Mouse (Mus musculus): Measurements from ENCODE around the gene Zfp512. TPM values are rescaled to one million over a fixed set of nuclear protein-coding genes. Genes with fewer than 3 reads are reported as not detected.

Gene Zfp512
- polyA plus RNA-seq, 1 experiment from 2014 or later = 55.2 TPM

- ATAC-seq (ENCODE audit: low FRiP score, low TSS enrichment) = no peak
- Histone ChIP-seq H3K4me2 (replicated peaks; ENCODE audit: low read depth, low read length) (no peak overlapping the region), H3K27me3 (ENCODE audit: insufficient read depth, low read length) (no peaks in the 10 kb centered on the region), H3K36me3 (ENCODE audit: insufficient read depth, low read length) (0 out of 2 replicates have a peak, but pooled peaks cover 4% of the 10 kb centered on the region), H3K9ac (replicated peaks; ENCODE audit: low read length) (no peak overlapping the region), H3K4me3 (ENCODE audit: low read length) (no peak overlapping the region), H3K27ac (ENCODE audit: low read length) (no peak overlapping the region), H3K4me1 (ENCODE audit: insufficient read depth, low read length) (no peaks in the 10 kb centered on the region), H3K9me3 (ENCODE audit: low read length) (no peaks in the 10 kb centered on the region)
- 94% methylated on average over 3 of the region's 3 CpGs for WGBS
Measured at GRCm38 (mm10) chr5:31487889-31488288, 35.7 kb downstream of the Zfp512 start.

DNA sequence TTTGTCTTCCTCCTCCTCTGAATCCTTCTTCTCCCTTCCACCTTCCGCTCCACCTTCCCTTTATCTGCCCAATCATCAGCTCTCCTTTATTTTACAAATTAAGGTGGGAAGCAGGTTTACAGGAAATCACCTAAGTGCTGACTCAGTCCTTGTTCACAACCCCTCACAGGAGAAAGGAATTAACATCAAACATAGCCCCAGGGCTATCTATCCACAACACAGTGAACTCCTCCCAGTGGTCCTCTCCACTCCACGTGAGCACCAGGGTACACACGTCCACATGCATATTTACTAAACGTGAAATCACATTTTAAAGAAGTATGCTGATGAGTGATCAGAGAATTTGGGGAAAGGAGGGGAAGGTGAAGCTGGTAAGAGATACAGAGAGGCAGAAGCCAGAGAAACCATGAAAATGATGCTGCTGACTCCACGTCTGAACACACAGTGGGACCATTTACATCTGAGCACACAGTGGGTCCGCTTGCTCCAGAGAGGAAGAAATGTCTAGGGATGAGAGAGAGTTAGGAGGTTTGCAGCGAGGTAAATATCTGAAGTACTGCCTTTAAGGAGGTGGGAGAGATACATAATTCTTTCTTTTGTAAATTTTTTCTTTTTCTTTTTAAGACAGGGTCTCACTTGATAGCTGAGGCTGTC lies 37.0 kb downstream of the Zfp512 start:
- Histone ChIP-seq H3K9ac (replicated peaks; ENCODE audit: low read length) (no peak overlapping the region), H3K27ac (ENCODE audit: low read length) (no peak overlapping the region), H3K4me3 (ENCODE audit: low read length) (no peak overlapping the region), H3K27me3 (ENCODE audit: insufficient read depth, low read length) (no peaks in the 10 kb centered on the region), H3K36me3 (ENCODE audit: insufficient read depth, low read length) (0 out of 2 replicates have a peak, but pooled peaks cover 4% of the 10 kb centered on the region), H3K9me3 (ENCODE audit: low read length) (no peaks in the 10 kb centered on the region), H3K4me1 (ENCODE audit: insufficient read depth, low read length) (no peaks in the 10 kb centered on the region), H3K4me2 (replicated peaks; ENCODE audit: low read depth, low read length) (no peak overlapping the region)
- WGBS = 63% methylated on average over 7 of the region's 7 CpGs
- no peak for ATAC-seq (ENCODE audit: low FRiP score, low TSS enrichment)

DNA sequence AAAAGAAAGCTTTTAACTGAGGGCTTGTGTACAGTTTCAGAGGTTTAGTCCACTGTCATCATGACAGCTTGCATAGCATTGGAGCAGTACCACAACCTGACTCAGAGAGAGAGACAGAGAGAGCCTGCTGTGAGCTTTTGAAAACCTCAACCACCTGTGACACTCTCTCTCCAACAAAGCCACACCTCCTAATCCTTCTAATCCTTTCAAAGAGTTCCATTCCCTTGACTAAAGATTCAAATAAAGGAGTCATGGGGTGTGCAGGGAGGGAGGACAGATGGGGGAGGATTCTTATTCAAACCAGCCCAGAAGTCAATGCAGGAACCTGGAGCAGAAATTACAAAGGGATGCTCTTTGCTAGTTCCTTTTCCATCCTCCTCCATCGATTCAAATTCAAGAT lies 39.8 kb downstream of the Zfp512 start:
- no peak for ATAC-seq (ENCODE audit: low FRiP score, low TSS enrichment)
- H3K9ac ChIP-seq (replicated peaks; ENCODE audit: low read length) = no peak overlapping the region
- no peak overlapping the region for H3K4me3 ChIP-seq (ENCODE audit: low read length)
- WGBS = 71% methylated on average over 1 of the region's 1 CpGs
- peaks cover 7% of the 10 kb centered on the region for H3K36me3 ChIP-seq (ENCODE audit: insufficient read depth, low read length)
- peaks cover 9% of the 10 kb centered on the region for H3K4me1 ChIP-seq (ENCODE audit: insufficient read depth, low read length)
- no peak overlapping the region for H3K27ac ChIP-seq (ENCODE audit: low read length)
- no peaks in the 10 kb centered on the region for H3K27me3 ChIP-seq (ENCODE audit: insufficient read depth, low read length)
- no peaks in the 10 kb centered on the region for H3K9me3 ChIP-seq (ENCODE audit: low read length)
- no peak overlapping the region for H3K4me2 ChIP-seq (replicated peaks; ENCODE audit: low read depth, low read length)

DNA sequence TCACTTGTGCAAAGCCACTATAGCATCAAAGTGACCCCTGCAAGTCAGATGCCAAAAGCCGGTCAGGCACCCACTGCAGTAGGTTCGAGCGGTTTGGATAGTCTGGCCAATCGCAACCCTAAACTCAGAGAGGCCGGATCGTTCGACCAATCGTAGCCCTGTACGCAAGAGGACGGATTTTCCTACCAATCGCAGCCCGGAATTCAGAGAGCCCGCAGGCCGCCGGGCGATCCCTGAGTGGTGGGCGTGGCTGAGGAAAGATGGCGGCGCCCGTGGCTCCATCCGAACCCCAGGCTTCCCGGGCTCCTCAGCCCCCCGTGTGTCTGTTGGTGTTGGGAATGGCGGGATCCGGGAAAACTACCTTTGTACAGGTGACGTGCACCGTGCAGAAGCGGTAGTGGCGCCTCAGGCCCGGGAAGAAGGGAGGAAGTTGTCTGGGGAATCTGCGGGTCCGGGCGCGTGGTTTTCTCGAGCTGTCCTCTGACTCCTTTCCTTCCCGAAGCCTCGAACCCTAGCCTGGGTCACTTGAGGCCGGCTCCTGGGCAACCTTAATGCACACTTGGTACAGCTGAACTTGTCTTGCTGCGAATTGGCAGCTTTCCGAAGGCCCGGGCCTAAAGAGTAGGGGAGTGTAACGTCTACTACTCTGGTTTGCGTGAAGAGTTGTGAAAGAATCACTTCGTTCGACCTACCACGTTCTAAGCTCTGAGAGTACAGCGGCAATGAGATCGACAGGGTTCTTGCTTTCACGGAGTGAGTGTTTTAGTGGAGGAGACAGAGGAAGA lies 42.5 kb downstream of the Zfp512 start, which contains the start of gene Gpn1:
Gene Gpn1, plus strand, starts transcription at position 229 of the 785 bp plus-strand sequence.
- peak; percentile 100 for ATAC-seq (ENCODE audit: low FRiP score, low TSS enrichment)
- Histone ChIP-seq H3K9ac (replicated peaks; ENCODE audit: low read length) (peak within 1 kb of the TSS; percentile 88), H3K4me2 (replicated peaks; ENCODE audit: low read depth, low read length) (peak within 1 kb of the TSS; percentile 78), H3K36me3 (ENCODE audit: insufficient read depth, low read length) (peaks cover 29% of the 10 kb centered on the region), H3K4me1 (ENCODE audit: insufficient read depth, low read length) (peaks cover 9% of the 10 kb centered on the region), H3K27me3 (ENCODE audit: insufficient read depth, low read length) (no peaks in the 10 kb centered on the region), H3K9me3 (ENCODE audit: low read length) (no peaks in the 10 kb centered on the region), H3K4me3 (ENCODE audit: low read length) (peak within 1 kb of the TSS; percentile 97), H3K27ac (ENCODE audit: low read length) (0 out of 2 replicates have a peak within 1 kb of the TSS, but pooled peaks have one; percentile 13)
- under 1% methylated on average over 48 of the region's 49 CpGs for WGBS

GRCm38 (mm10) chr5:31504843-31505242 lies 52.6 kb downstream of the Zfp512 start:
- H3K9me3 ChIP-seq (ENCODE audit: low read length) = no peaks in the 10 kb centered on the region
- H3K9ac ChIP-seq (replicated peaks; ENCODE audit: low read length) = no peak overlapping the region
- H3K4me2 ChIP-seq (replicated peaks; ENCODE audit: low read depth, low read length) = no peak overlapping the region
- ATAC-seq (ENCODE audit: low FRiP score, low TSS enrichment) = no peak
- H3K4me3 ChIP-seq (ENCODE audit: low read length) = no peak overlapping the region
- H3K27me3 ChIP-seq (ENCODE audit: insufficient read depth, low read length) = no peaks in the 10 kb centered on the region
- peaks cover 74% of the 10 kb centered on the region for H3K36me3 ChIP-seq (ENCODE audit: insufficient read depth, low read length)
- H3K27ac ChIP-seq (ENCODE audit: low read length) = no peak overlapping the region
- H3K4me1 ChIP-seq (ENCODE audit: insufficient read depth, low read length) = no peaks in the 10 kb centered on the region
- 85% methylated on average over 10 of the region's 10 CpGs for WGBS

GRCm38 (mm10) chr5:31512481-31512880 lies 60.2 kb downstream of the Zfp512 start:
- no peaks in the 10 kb centered on the region for H3K4me1 ChIP-seq (ENCODE audit: insufficient read depth, low read length)
- H3K4me3 ChIP-seq (ENCODE audit: low read length) = no peak overlapping the region
- no peak for ATAC-seq (ENCODE audit: low FRiP score, low TSS enrichment)
- H3K9ac ChIP-seq (replicated peaks; ENCODE audit: low read length) = no peak overlapping the region
- no peaks in the 10 kb centered on the region for H3K9me3 ChIP-seq (ENCODE audit: low read length)
- 80% methylated on average over 1 of the region's 1 CpGs for WGBS
- H3K27ac ChIP-seq (ENCODE audit: low read length) = no peak overlapping the region
- H3K36me3 ChIP-seq (ENCODE audit: insufficient read depth, low read length) = peaks cover 75% of the 10 kb centered on the region
- H3K27me3 ChIP-seq (ENCODE audit: insufficient read depth, low read length) = no peaks in the 10 kb centered on the region
- H3K4me2 ChIP-seq (replicated peaks; ENCODE audit: low read depth, low read length) = no peak overlapping the region

GRCm38 (mm10) chr5:31520556-31520955 lies 68.3 kb downstream of the Zfp512 start:
- no peak for ATAC-seq (ENCODE audit: low FRiP score, low TSS enrichment)
- H3K4me3 ChIP-seq (ENCODE audit: low read length) = no peak overlapping the region
- H3K27ac ChIP-seq (ENCODE audit: low read length) = no peak overlapping the region
- H3K4me2 ChIP-seq (replicated peaks; ENCODE audit: low read depth, low read length) = no peak overlapping the region
- H3K36me3 ChIP-seq (ENCODE audit: insufficient read depth, low read length) = peaks cover 54% of the 10 kb centered on the region
- H3K9me3 ChIP-seq (ENCODE audit: low read length) = no peaks in the 10 kb centered on the region
- 90% methylated on average over 6 of the region's 6 CpGs for WGBS
- H3K27me3 ChIP-seq (ENCODE audit: insufficient read depth, low read length) = no peaks in the 10 kb centered on the region
- H3K4me1 ChIP-seq (ENCODE audit: insufficient read depth, low read length) = peaks cover 5% of the 10 kb centered on the region
- no peak overlapping the region for H3K9ac ChIP-seq (replicated peaks; ENCODE audit: low read length)

- peaks cover 29% of the 10 kb centered on the region for H3K4me1 ChIP-seq (ENCODE audit: insufficient read depth, low read length)
- under 1% methylated on average over 28 of the region's 28 CpGs for WGBS
- peak; percentile 79 for ATAC-seq (ENCODE audit: low FRiP score, low TSS enrichment)
- no peaks in the 10 kb centered on the region for H3K9me3 ChIP-seq (ENCODE audit: low read length)
- H3K27ac ChIP-seq (ENCODE audit: low read length) = peak within 1 kb of the TSS; percentile 88
- H3K4me3 ChIP-seq (ENCODE audit: low read length) = peak within 1 kb of the TSS; percentile 68
- H3K27me3 ChIP-seq (ENCODE audit: insufficient read depth, low read length) = no peaks in the 10 kb centered on the region
- H3K36me3 ChIP-seq (ENCODE audit: insufficient read depth, low read length) = peaks cover 30% of the 10 kb centered on the region; the same call in 1 of the 2 replicates
- peak within 1 kb of the TSS; percentile 94 for H3K4me2 ChIP-seq (replicated peaks; ENCODE audit: low read depth, low read length)
- H3K9ac ChIP-seq (replicated peaks; ENCODE audit: low read length) = peak within 1 kb of the TSS; percentile 83
Measured at GRCm38 (mm10) chr5:31526354-31527116, 74.3 kb downstream of the Zfp512 start, which contains the start of gene Slc4a1ap. Gene Slc4a1ap (plus strand): TSS chr5:31526995.

DNA sequence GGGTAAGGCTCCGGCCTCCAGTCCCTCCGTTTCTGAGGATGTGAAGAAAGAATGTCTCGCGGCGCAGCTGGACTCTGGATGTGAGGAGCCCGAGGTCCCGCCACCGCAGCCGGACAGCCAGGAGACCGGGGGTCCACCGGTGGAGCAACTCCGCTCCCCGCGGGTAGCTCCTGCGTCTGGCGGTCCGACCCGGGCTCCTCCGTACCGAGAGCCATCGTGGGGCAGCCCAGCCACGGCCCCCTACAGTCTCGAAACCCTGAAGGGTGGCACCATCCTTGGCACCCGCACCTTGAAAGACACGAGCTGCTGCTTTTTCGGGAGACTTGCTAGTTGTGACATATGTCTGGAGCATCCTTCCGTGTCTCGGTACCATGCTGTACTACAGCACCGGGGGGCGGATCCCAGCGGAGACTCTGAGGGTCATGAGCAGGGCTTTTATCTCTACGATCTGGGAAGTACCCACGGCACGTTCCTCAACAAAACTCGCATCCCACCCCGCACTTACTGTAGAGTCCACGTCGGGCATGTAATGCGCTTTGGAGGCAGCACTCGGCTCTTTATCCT lies 75.0 kb downstream of the Zfp512 start:
- peak; percentile 35; the same call in 1 of the 2 replicates for ATAC-seq (ENCODE audit: low FRiP score, low TSS enrichment)
- WGBS = 2% methylated on average over 40 of the region's 40 CpGs

More for the DNA sequence above, 75.0 kb downstream of the Zfp512 start:
- H3K9ac ChIP-seq (replicated peaks; ENCODE audit: low read length) = peak overlapping the region; percentile 83
- peak overlapping the region; percentile 88 for H3K27ac ChIP-seq (ENCODE audit: low read length)
- H3K4me2 ChIP-seq (replicated peaks; ENCODE audit: low read depth, low read length) = peak overlapping the region; percentile 94
- H3K36me3 ChIP-seq (ENCODE audit: insufficient read depth, low read length) = peaks cover 33% of the 10 kb centered on the region
- no peaks in the 10 kb centered on the region for H3K27me3 ChIP-seq (ENCODE audit: insufficient read depth, low read length)
- peak overlapping the region; percentile 68 for H3K4me3 ChIP-seq (ENCODE audit: low read length)
- no peaks in the 10 kb centered on the region for H3K9me3 ChIP-seq (ENCODE audit: low read length)
- H3K4me1 ChIP-seq (ENCODE audit: insufficient read depth, low read length) = peaks cover 29% of the 10 kb centered on the region
